Mouse (Mus musculus): ENCODE measurements around the gene Tle4. TPM values are rescaled to one million over a fixed set of nuclear protein-coding genes. Genes with fewer than 3 reads are reported as not detected.

The Tle4 gene
- polyA plus RNA-seq, 1 experiment from 2014 or later, result 2.9 TPM

- in situ Hi-C loops (cut with MboI; ENCODE audit: low pct_unique_long_range_greater_than_20kb), result no loop called here
- no peak for TF ChIP-seq CTCF (IDR thresholded peaks at IDR 0.05)
- peaks cover 36% of the 10 kb centered on the region for H3K27me3 ChIP-seq
- ChIA-PET CTCF (interaction anchor here (1.0 to 1.4 kb wide), 2 partner anchors 10 to 12 kb away, joined by 3 to 4 read pairs; no protein-coding TSS in a partner anchor), POLR2A (no interaction called here)
- DNase-seq (ENCODE audit: low read depth, low spot score) (no peak), ATAC-seq (no peak)
These were observed 162.0 kb downstream of the Tle4 start for GRCm38 (mm10) chr19:14435681-14436376.

- ChIA-PET CTCF (no interaction called here), POLR2A (no interaction called here)
- in situ Hi-C loops (cut with MboI; ENCODE audit: low pct_unique_long_range_greater_than_20kb), result no loop called here
- DNase-seq (ENCODE audit: low read depth, low spot score) (no peak), ATAC-seq (no peak)
- no peak for TF ChIP-seq CTCF (IDR thresholded peaks at IDR 0.05)
- H3K27me3 ChIP-seq, result peaks cover 46% of the 10 kb centered on the region
These were observed 164.0 kb downstream of the Tle4 start for GRCm38 (mm10) chr19:14433900-14434299.

GRCm38 (mm10) chr19:14432436-14432835, 165.4 kb downstream of the Tle4 start:
- ATAC-seq, result no peak
- ChIA-PET POLR2A (no interaction called here), CTCF (no interaction called here)
- peaks cover 48% of the 10 kb centered on the region for H3K27me3 ChIP-seq
- in situ Hi-C loops (cut with MboI; ENCODE audit: low pct_unique_long_range_greater_than_20kb), result no loop called here
- no peak for TF ChIP-seq CTCF (IDR thresholded peaks at IDR 0.05)
- DNase-seq (ENCODE audit: low read depth, low spot score), result no peak

GRCm38 (mm10) chr19:14426920-14427319, 170.9 kb downstream of the Tle4 start:
- ATAC-seq (no peak), DNase-seq (ENCODE audit: low read depth, low spot score) (no peak)
- no peak for TF ChIP-seq CTCF (IDR thresholded peaks at IDR 0.05)
- POLR2A ChIA-PET, result no interaction called here
- peaks cover 53% of the 10 kb centered on the region for H3K27me3 ChIP-seq
- CTCF ChIA-PET, result interaction anchor here (0.9 kb wide), 1 partner anchor 33 kb away, joined by 4 read pairs; no protein-coding TSS in a partner anchor
- in situ Hi-C loops (cut with MboI; ENCODE audit: low pct_unique_long_range_greater_than_20kb), result no loop called here

DNA sequence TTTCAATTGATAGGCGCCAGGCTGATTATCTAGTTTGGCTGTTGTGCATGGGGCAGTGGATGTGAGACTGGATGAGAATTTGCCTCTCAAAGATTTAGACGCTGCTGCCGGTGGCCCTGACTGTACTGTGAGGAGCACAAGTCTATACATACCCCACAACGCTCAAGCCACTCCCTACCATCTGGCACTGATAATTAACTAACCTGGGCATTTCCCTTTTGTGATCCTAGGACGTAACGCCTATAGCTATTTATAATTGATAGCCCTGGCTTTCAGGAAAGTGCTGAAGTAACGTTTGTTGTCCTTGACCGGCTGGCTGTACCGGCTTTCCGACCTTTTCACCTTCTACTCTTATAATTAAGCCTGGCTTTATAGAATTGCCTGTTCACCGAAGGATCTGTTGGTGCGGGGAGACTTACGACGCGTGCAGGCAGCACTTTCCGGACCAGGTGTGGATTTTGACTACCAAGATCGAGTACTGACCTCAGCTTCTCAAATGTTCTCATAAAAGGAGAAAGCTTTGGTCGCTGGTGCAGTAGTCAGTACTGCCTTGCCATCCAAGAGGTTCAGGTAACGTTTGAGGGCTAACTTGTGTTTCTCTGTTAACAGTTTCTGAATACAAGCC, 171.5 kb downstream of the Tle4 start:
- H3K27me3 ChIP-seq, result peaks cover 55% of the 10 kb centered on the region

DNA sequence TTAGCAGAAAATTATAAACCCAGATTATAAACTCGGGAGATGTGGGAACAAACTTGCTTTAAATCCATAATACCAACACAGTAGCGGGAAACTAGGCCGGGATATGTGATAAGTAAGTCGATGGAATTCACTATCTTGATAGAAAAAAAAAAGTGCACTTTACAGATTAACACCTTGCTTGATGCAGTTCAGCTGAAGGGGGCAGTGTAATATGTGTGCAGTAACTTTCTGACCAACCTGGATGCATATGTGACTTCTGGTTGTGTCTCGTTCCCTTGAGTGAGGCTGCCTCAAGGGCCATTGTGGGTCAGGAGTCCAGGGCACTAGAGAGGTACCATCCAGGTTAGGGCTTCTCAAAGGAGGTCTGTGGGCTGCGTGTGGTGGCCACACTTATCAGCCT, 172.7 kb downstream of the Tle4 start:
- ATAC-seq (no peak), DNase-seq (ENCODE audit: low read depth, low spot score) (no peak)
- CTCF ChIA-PET, result no interaction called here
- TF ChIP-seq CTCF (IDR thresholded peaks at IDR 0.05), result no peak
- POLR2A ChIA-PET, result no interaction called here
- in situ Hi-C loops (cut with MboI; ENCODE audit: low pct_unique_long_range_greater_than_20kb), result no loop called here
- peaks cover 58% of the 10 kb centered on the region for H3K27me3 ChIP-seq

More for the DNA sequence above, 171.5 kb downstream of the Tle4 start:
- DNase-seq (ENCODE audit: low read depth, low spot score) (no peak), ATAC-seq (no peak)
- ChIA-PET POLR2A (no interaction called here), CTCF (no interaction called here)
- in situ Hi-C loops (cut with MboI; ENCODE audit: low pct_unique_long_range_greater_than_20kb), result no loop called here
- TF ChIP-seq CTCF (IDR thresholded peaks at IDR 0.05), result no peak

DNA sequence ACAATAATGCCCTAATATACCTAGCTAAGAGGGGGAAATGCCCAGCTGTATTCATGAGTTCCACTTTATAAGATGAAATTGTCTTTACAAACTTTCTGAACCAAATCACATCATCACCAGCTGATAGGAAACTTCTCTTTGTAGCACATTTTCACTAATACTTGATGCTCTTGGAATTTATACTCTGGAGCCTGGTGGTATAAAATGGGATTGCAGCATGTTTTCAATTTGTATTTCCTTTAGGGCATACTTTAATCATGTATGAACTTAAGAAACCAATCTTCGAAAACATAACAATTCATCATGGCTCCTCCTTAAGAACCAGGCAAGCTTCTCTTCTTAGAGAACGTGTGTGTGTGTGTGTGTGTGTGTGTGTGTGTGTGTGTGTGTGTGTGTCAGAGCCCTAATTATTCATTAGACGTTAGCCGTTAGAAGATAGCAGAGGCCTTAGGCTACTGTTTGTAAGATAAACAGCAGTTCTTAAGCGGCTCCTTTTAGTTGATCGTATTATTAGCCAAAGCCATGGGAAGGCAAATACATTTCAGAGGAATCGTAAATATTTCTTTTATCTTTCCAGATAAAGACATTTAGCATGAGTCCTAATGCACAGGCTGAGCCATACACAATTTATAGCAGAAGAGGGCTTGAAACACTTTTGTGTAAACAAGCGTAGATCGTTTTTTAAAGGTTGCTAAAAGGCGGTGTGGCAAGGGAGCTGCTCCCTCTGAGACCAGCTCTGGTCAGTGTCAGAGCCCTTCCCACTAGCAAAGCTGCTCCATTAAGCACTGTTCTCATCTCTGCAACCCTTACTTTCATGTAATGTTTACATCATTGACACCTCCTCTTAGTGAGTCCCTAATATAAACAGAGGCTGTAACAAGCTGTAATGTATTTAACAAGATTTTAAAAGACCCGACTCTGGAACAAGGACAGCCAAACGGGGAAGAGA, 173.6 kb downstream of the Tle4 start:
- CTCF ChIA-PET, result no interaction called here
- in situ Hi-C loops (cut with MboI; ENCODE audit: low pct_unique_long_range_greater_than_20kb), result no loop called here
- DNase-seq (ENCODE audit: low read depth, low spot score) (no peak), ATAC-seq (no peak)
- peaks cover 59% of the 10 kb centered on the region for H3K27me3 ChIP-seq
- POLR2A ChIA-PET, result no interaction called here
- no peak for TF ChIP-seq CTCF (IDR thresholded peaks at IDR 0.05)

GRCm38 (mm10) chr19:14421691-14422090, 176.2 kb downstream of the Tle4 start:
- TF ChIP-seq CTCF (IDR thresholded peaks at IDR 0.05), result no peak
- ATAC-seq (no peak), DNase-seq (ENCODE audit: low read depth, low spot score) (no peak)
- ChIA-PET POLR2A (no interaction called here), CTCF (interaction anchor here (1.4 kb wide), 1 partner anchor 8 kb away, joined by 5 read pairs; no protein-coding TSS in a partner anchor)
- peaks cover 70% of the 10 kb centered on the region for H3K27me3 ChIP-seq
- in situ Hi-C loops (cut with MboI; ENCODE audit: low pct_unique_long_range_greater_than_20kb), result no loop called here

GRCm38 (mm10) chr19:14419886-14420285, 178.0 kb downstream of the Tle4 start:
- no peak for DNase-seq (ENCODE audit: low read depth, low spot score)
- no peak for TF ChIP-seq CTCF (IDR thresholded peaks at IDR 0.05)
- CTCF ChIA-PET, result no interaction called here
- in situ Hi-C loops (cut with MboI; ENCODE audit: low pct_unique_long_range_greater_than_20kb), result no loop called here
- peaks cover 64% of the 10 kb centered on the region for H3K27me3 ChIP-seq
- POLR2A ChIA-PET, result no interaction called here
- ATAC-seq, result no peak

DNA sequence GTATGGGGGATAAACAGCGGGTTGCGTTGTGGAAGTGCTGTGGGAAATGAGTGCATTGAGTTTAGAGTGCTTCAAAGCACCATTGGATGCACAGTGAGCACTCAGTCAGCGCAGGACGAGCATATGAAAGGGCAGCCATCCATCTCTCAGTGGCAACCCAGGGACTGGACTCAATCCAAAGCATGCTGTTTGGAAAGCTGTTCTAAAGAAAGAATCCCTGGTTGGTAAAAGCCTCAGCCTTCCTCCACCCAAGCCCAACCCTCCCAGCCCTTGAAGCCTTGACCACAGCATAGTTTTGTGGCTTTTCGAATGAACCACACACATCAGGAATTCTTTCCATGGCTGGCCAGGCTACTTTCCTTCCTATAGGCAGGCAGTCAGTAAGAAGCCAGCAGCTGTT, 181.0 kb downstream of the Tle4 start:
- TF ChIP-seq CTCF (IDR thresholded peaks at IDR 0.05), result no peak
- CTCF ChIA-PET, result interaction anchor here (0.9 kb wide), 1 partner anchor 29 kb away, joined by 3 read pairs; no protein-coding TSS in a partner anchor
- H3K27me3 ChIP-seq, result peaks cover 69% of the 10 kb centered on the region
- DNase-seq (ENCODE audit: low read depth, low spot score), result peak; percentile 71
- POLR2A ChIA-PET, result no interaction called here
- in situ Hi-C loops (cut with MboI; ENCODE audit: low pct_unique_long_range_greater_than_20kb), result no loop called here
- ATAC-seq, result peak; percentile 93
